Mouse (Mus musculus) layer of hippocampus, adult 11-12 months (tissue): ENCODE results near the gene Gm20812.
"Not testable (repeated sequence)": the region's sequence is repeated elsewhere in the genome, so short reads cannot be mapped to it uniquely, and the experiment has no call there.

Source experiments
- DNase-seq: peaks from one replicate; pipeline ENCODE4 v3.0.0; 2022; ENCODE audit warnings: low spot score

The Gm20812 gene

DNA sequence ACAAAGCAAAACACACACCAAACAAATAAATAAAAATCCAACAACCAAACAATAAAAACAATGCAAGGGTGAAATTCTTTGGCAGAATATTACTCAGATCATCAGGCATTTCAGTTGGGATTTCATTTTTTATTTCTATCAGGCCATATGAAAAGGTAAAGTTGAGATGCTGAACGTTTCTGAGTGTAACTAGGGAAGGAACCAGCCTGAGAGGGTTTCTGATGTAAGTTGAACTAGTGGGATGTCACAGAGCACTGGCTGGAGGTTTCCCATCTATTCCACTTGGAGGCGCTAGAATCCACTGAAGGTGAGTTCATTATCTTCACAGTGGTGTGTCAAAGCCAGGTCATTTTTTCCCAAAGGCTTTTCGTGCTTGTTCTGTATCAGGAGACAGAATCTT is at the start of gene Gm20812:
Gene Gm20812, plus strand, starts transcription at position 301 of the 400 bp plus-strand sequence.
- not testable (repeated sequence) for DNase-seq
